Mouse (Mus musculus) skeletal muscle tissue, postnatal 0 days (tissue): ENCODE measurements around the gene Pcsk2. TPM values are rescaled to one million over a fixed set of nuclear protein-coding genes. Genes with fewer than 3 reads are reported as not detected.

Experiments
- polyA plus RNA-seq: library from polyadenylated mRNA; unstranded; fragments of >200 nt; fragmentation: Nextera tagmentation; extraction: Ambion mirVana; gene quantifications from 2 replicates; pipeline ENCODE4 v1.2.1, GENCODE M21; 2015

The Pcsk2 gene
- polyA plus RNA-seq = 0.18 and 0.22 TPM in 2 replicates

DNA sequence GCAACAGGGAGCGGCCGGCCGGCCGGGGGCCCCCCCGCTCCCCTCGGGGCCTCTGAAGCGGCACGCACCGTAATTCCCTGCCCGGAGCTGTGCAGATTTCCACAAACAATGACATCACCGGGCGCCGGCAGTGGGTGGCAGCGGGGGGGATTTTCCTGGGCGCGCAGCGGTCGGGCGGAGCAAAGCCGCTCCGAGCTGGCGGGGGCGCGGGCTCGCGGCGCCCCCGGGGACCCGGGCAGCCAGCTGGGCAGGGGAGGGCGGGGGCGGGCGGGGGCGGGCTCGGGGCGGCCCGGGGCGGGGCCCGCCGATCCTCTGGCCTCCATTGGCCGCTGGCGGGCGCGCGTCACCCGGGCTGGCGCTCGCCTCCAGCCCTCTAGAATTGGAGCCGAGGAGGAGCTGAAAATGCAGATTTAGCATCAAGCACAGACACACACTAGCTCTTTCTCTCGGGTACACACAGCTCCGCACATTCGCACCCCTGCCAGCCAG, at the start of gene Pcsk2:
Pcsk2 (plus strand) TSS at position 399 of the 489 bp plus-strand sequence.

DNA sequence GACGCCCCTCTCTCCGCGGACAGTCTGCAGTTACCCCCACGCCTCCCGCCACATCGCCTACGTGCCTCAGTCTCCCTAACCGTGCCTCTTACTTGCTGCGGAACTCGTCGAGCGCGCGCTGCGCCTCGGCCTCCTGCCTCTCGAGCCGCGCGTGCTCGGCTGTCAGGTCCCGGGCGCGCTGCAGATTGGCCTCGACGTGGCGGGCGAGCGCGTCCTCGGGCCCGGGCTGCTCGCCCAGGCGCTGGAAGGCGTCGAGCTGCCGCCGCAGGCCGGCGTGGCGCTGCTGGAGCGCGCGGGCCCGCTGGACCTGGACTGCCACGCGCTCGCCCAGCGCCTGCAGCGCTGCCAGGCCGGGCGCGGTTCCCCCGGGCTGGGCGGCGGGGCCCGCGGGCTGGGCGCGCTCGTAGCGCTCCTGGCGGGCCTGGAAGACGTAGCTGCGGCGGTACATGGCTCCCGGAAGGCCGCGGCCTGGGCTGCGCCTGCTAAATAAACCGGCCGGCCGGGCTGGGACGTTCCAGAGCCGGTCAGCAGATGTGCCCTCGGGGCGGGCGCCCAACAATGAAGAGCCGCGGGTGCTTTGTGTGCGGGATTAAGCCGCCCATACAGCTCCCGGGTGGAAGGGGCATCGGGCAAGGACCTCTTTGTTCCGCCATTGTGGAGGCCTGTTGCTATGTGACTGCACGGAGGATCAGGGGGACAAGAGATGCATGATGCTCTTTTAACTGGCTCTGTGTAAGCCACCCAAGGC, 316.7 kb downstream of the Pcsk2 start, which contains the start of gene Bfsp1:
Bfsp1 (minus strand) TSS at position 690 of the 748 bp plus-strand sequence.

